In the genomic region with DNA sequence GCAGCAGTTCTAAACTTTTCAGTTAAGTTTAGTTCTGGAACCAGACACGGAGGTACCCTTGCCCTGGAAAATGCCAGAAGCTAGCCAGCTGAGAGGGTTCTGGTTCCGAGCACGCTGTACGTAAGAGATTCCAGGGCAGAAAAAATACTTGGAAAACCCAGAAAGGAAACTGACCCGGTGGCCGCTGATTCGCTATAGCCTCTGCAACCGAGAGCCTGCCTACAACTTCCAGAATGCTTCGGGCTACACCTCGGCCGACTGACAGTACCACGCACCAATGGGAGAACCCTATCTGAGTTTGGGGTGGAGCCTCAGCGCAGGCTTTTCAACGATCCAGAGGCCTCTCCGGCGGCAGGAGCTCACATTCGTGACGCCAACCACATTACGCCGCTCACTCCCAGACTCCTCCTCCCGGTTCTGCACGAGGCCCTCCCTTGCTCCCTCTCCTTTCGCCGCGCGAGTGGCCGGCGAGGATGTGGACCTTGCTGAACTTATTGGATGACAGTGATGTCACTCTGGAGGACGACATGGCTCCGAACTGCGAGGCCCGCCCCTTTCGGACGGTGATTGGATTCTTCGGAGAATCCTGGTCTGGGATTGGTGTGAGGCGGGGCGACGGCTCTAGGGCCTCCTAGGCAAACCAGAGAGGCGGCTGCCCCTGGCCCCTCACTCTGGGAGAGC, we compare ENCODE assay signal across 8 mouse cellular contexts. TPM values are rescaled to one million over a fixed set of nuclear protein-coding genes. Genes with fewer than 3 reads are reported as not detected.
DNase-seq lines count a peak whose midpoint lies in the region; ATAC-seq lines count a peak whose summit lies in the region.

TSS of gene Trim45 (plus strand) at position 378 of the 681 bp plus-strand sequence.

- H3K4me1 ChIP-seq in intestine, embryonic 14.5 days (replicated peaks; ENCODE audit: control insufficient read depth, insufficient read depth, low read length): peaks cover 19% of the 10 kb centered on the region; the same call in 1 of the 2 replicates

- peak within 1 kb of the TSS; percentile 68 for H3K9ac ChIP-seq in intestine, embryonic 14.5 days (ENCODE audit: low read length)

- H3K36me3 ChIP-seq in intestine, embryonic 14.5 days (ENCODE audit: control insufficient read depth, insufficient read depth, low read length): 0 out of 2 replicates have a peak, but pooled peaks cover 3% of the 10 kb centered on the region

- intact Hi-C loops in left cerebral cortex, postnatal 14 days (cut with DNase I): loop anchor here (5.0 kb wide), 1 partner anchor 155 kb away; no protein-coding TSS in a partner anchor

- no peaks in the 10 kb centered on the region for H3K27me3 ChIP-seq in intestine, embryonic 14.5 days (replicated peaks; ENCODE audit: control insufficient read depth, insufficient read depth, low read length)

- peak within 1 kb of the TSS; percentile 63 for H3K4me3 ChIP-seq in intestine, embryonic 14.5 days (ENCODE audit: low read depth, low read length)

- H3K9me3 ChIP-seq in intestine, embryonic 14.5 days (ENCODE audit: control insufficient read depth, low read length): no peaks in the 10 kb centered on the region

- DNase-seq in adrenal gland, adult 18-20 months (ENCODE audit: low spot score in 2 of 2): peak; percentile 91 to 94
- DNase-seq in embryo, embryonic 11 days: peak; percentile 98
- peak; percentile 100 for DNase-seq in gastrocnemius, postnatal 25 days
- DNase-seq in intestine, embryonic 14.5 days (ENCODE audit: low spot score): peak; percentile 99
- peak; percentile 99 to 100 for DNase-seq in left cerebral cortex, postnatal 14 days (ENCODE audit: low spot score in 2 of 2)
- peak; percentile 100 for DNase-seq in mesoderm, embryonic 11.5 days (ENCODE audit: low read depth, low spot score)
- DNase-seq in right cerebral cortex, postnatal 36 days (ENCODE audit: low spot score in 2 of 2): peak; percentile 100
- peak; percentile 99 for DNase-seq in yolk sac, embryonic 10.5 days (ENCODE audit: low spot score)

- peak within 1 kb of the TSS; percentile 73 for H3K27ac ChIP-seq in intestine, embryonic 14.5 days (ENCODE audit: low read depth)

- under 1% methylated on average over 39 of the region's 39 CpGs for WGBS in intestine, embryonic 14.5 days

- H3K4me2 ChIP-seq in intestine, embryonic 14.5 days (ENCODE audit: low read length): peak within 1 kb of the TSS; percentile 80

- ATAC-seq in intestine, embryonic 14.5 days (replicated peaks; ENCODE audit: low FRiP score, low TSS enrichment, low read depth): peak; percentile 99

RNA-seq across cellular contexts. Expression of gene Trim45, which starts in this region (rescaled TPM):
- total RNA-seq in adrenal gland, adult 18-20 months (2021): 1 to 10 TPM; 2.1 to 3.0 TPM
- total RNA-seq in gastrocnemius, postnatal 25 days (2021): 1 to 10 TPM; 3.9 to 6.0 TPM
- 4.5 and 5.9 TPM in 2 replicates for polyA plus RNA-seq in intestine, embryonic 14.5 days (2014; fragmentation: Nextera tagmentation; extraction: Ambion mirVana)
- total RNA-seq in left cerebral cortex, postnatal 14 days (2021): 1 to 10 TPM; 7.3 to 8.2 TPM

Comparison
In these comparisons a context has a peak if more than half of its experiments do, and no peak if none do; other contexts are left out.
1. Peak in every context shown above with its lines: DNase-seq, ATAC-seq, H3K4me3 ChIP-seq and H3K27ac ChIP-seq.